14 mouse cellular contexts compared by ENCODE assay signal in genomic region chr6:137143818-137144525, GRCm38 (mm10). TPM values are rescaled to one million over a fixed set of nuclear protein-coding genes. Genes with fewer than 3 reads are reported as not detected.
DNase-seq lines count a peak whose midpoint lies in the region; ATAC-seq and TF ChIP-seq lines count a peak whose summit lies in the region.
"Had no signal": no experiment of that assay in that cellular context is flagged by ENCODE, and none has a peak within 500 bp of the region (broad histone marks: within the 10 kb centered on the region; RNA-seq: fewer than 3 reads in every experiment).

No protein-coding gene starts in this region.

- H3K9me3 ChIP-seq in ES-Bruce4 (replicated peaks; ENCODE audit: control insufficient read depth, insufficient read depth, low read length, poor library complexity, severe bottlenecking), result no peaks in the 10 kb centered on the region
- H3K9me3 ChIP-seq in liver, embryonic 15.5 days (replicated peaks), result no peaks in the 10 kb centered on the region
- no peaks in the 10 kb centered on the region for H3K9me3 ChIP-seq in hindbrain, embryonic 12.5 days (replicated peaks)
- H3K9me3 ChIP-seq: embryonic facial prominence, embryonic 12.5 days had no signal

- no peak overlapping the region for H3K4me2 ChIP-seq in liver, embryonic 15.5 days
- no peak overlapping the region for H3K4me2 ChIP-seq in hindbrain, embryonic 12.5 days (replicated peaks)

- H3K36me3 ChIP-seq in ES-Bruce4 (ENCODE audit: control insufficient read depth, insufficient read depth, low read length, poor library complexity, severe bottlenecking), result no peaks in the 10 kb centered on the region
- no peaks in the 10 kb centered on the region for H3K36me3 ChIP-seq in liver, embryonic 15.5 days (replicated peaks)
- H3K36me3 ChIP-seq in hindbrain, embryonic 12.5 days, result no peaks in the 10 kb centered on the region
- H3K36me3 ChIP-seq: embryonic facial prominence, embryonic 12.5 days; neural tube, embryonic 12.5 days had no signal

- 45% methylated on average over 7 of the region's 7 CpGs for WGBS in liver, embryonic 15.5 days (ENCODE audit: insufficient replicate concordance)
- 84% methylated on average over 7 of the region's 7 CpGs for WGBS in hindbrain, embryonic 12.5 days

- H3K27me3 ChIP-seq in ES-Bruce4 (ENCODE audit: control insufficient read depth, insufficient read depth, low read length, poor library complexity, severe bottlenecking), result no peaks in the 10 kb centered on the region
- H3K27me3 ChIP-seq in liver, embryonic 15.5 days, result no peaks in the 10 kb centered on the region
- H3K27me3 ChIP-seq in hindbrain, embryonic 12.5 days, result no peaks in the 10 kb centered on the region
- H3K27me3 ChIP-seq: embryonic facial prominence, embryonic 12.5 days; neural tube, embryonic 12.5 days had no signal

- no peak for ATAC-seq in liver, embryonic 15.5 days (ENCODE audit: insufficient read depth)
- no peak for ATAC-seq in hindbrain, embryonic 12.5 days (ENCODE audit: low FRiP score)

- no peak for TF ChIP-seq EP300 in ES-Bruce4 (IDR thresholded peaks at IDR 0.05; ENCODE audit: insufficient read depth, low read depth, low read length)

- no peak overlapping the region for H3K9ac ChIP-seq in ES-Bruce4 (ENCODE audit: low read depth, poor library complexity, severe bottlenecking)
- no peak overlapping the region for H3K9ac ChIP-seq in liver, embryonic 15.5 days
- no peak overlapping the region for H3K9ac ChIP-seq in hindbrain, embryonic 12.5 days
- H3K9ac ChIP-seq: embryonic facial prominence, embryonic 12.5 days; neural tube, embryonic 12.5 days had no signal

- no peaks in the 10 kb centered on the region for H3K4me1 ChIP-seq in ES-Bruce4 (ENCODE audit: control insufficient read depth, insufficient read depth, low read length)
- no peaks in the 10 kb centered on the region for H3K4me1 ChIP-seq in liver, embryonic 15.5 days (replicated peaks)
- peaks cover 21% of the 10 kb centered on the region for H3K4me1 ChIP-seq in hindbrain, embryonic 12.5 days
- H3K4me1 ChIP-seq: neural tube, embryonic 12.5 days had no signal

- no peak overlapping the region for H3K4me3 ChIP-seq in ES-Bruce4 (ENCODE audit: low read depth, low read length)
- no peak overlapping the region for H3K4me3 ChIP-seq in liver, embryonic 15.5 days (replicated peaks)
- H3K4me3 ChIP-seq in hindbrain, embryonic 12.5 days, result no peak overlapping the region
- H3K4me3 ChIP-seq: embryonic facial prominence, embryonic 12.5 days; neural tube, embryonic 12.5 days had no signal

- TF ChIP-seq CTCF in ES-Bruce4 (IDR thresholded peaks at IDR 0.05; ENCODE audit: low read depth, low read length), result peak; percentile 8

- H3K27ac ChIP-seq in ES-Bruce4 (ENCODE audit: insufficient read depth, low read length), result no peak overlapping the region
- H3K27ac ChIP-seq in liver, embryonic 15.5 days (replicated peaks), result 0 out of 2 replicates have a peak overlapping the region, but pooled peaks have one; percentile 29
- no peak overlapping the region for H3K27ac ChIP-seq in hindbrain, embryonic 12.5 days
- H3K27ac ChIP-seq: embryonic facial prominence, embryonic 12.5 days; neural tube, embryonic 12.5 days had no signal

- peak; percentile 54 to 72 for DNase-seq in adrenal gland, adult (ENCODE audit: inconsistent age in 2 of 2, low spot score in 1 of 2)
- DNase-seq in adrenal gland, adult 18-20 months (ENCODE audit: low spot score in 2 of 2), result no peak
- DNase-seq in kidney, postnatal 10 days, result peak; percentile 39
- no peak for DNase-seq in kidney, postnatal 14 days
- no peak for DNase-seq in frontal cortex, postnatal 36 days (ENCODE audit: low spot score in 2 of 2)
- DNase-seq: cerebellum, adult 18-20 months; left cerebral cortex, postnatal 4 days; right cerebral cortex, postnatal 25 days; thymus, adult 2 months had no signal

- no peak for TF ChIP-seq POLR2A in ES-Bruce4 (IDR thresholded peaks at IDR 0.05; ENCODE audit: insufficient read depth, low read length)

RNA-seq across cellular contexts. Expression of gene Rerg, which starts 26.3 kb away (rescaled TPM):
- 100 to 1,000 TPM in 1 of 2 experiments, 10 to 100 TPM in 1; 96.0 to 106 TPM for total RNA-seq in adrenal gland, adult 18-20 months (2021)
- polyA plus RNA-seq in ES-Bruce4 (2011; ENCODE audit: insufficient read depth, insufficient read length, low read depth, missing spikeins), result 0.53 TPM in 1 of 2 replicates, not detected in the other
- polyA plus RNA-seq in liver, embryonic 15.5 days (2015; fragmentation: Nextera tagmentation; extraction: Ambion mirVana), result 2.7 and 2.9 TPM in 2 replicates
- polyA plus RNA-seq in hindbrain, embryonic 12.5 days (2016; fragmentation: Nextera tagmentation; extraction: Ambion mirVana), result 3.0 and 4.1 TPM in 2 replicates

Comparison
In these comparisons a context has a peak if more than half of its experiments do, and no peak if none do; other contexts are left out.
1. DNase-seq: peak in adrenal gland, adult (2 of 2) and kidney, postnatal 10 days (single experiment); none in adrenal gland, adult 18-20 months (0 of 2), kidney, postnatal 14 days (single experiment) and frontal cortex, postnatal 36 days (0 of 2).